Mouse (Mus musculus) megakaryocyte, embryonic 14.5 days (primary cell): ENCODE results near the gene Ptpra.

Experiments used
- FLI1 ChIP-seq: IDR thresholded peaks from 2 replicates; pipeline ENCODE4 v1.6.1; 2012; ENCODE audit warnings: low read length, inconsistent platforms, mixed read lengths
- GATA1 ChIP-seq: IDR thresholded peaks from 3 replicates; pipeline ENCODE4 v1.6.1; 2012; ENCODE audit warnings: mixed read lengths, low read length, inconsistent platforms, borderline replicate concordance

DNA sequence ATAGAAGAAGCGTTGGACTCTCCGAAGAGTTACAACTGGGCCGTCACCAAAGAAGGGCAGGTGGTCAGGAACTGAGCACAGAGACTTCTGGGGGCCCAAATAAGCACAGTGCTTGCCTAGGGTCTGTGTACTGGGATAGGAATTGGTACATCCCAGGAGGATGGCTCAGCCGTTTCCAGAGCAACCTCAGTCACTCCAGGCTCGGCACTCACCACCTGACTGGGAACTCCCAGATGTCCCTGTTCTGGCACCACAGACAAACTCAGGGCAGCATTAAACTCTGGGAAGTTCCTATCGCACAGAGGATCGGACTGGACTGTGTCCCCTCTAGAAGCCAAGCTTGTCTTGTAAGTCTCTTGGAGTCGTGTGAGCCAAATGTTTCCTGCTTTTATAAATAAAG, 114.9 kb downstream of the Ptpra start:
- TF ChIP-seq GATA1 (no peak), FLI1 (no peak)
